Mouse (Mus musculus): ENCODE results near the gene Slit3.

Gene Slit3

DNA sequence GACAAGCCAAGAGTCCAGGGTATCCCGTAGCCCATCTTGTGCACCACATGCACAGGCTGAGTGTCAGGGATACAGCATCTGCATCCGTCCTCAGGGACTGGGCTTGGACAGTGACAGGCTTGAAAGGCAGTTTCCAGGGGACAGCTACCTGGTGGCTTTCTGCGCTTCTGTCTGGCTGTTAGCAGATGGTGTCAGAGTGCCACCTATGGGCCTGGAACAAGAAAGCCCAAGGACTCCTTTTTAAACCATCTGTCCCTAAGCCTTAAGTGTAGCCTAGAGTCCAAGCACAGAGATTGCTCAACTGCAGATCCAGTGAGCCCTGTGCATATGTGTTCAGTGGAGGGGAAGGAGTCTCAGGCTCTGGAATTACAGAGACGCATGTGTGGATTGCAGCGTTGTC is 544.0 kb downstream of the Slit3 start:
- in situ Hi-C loops (cut with MboI, MseI) = loop anchor here (5.0 to 10.0 kb wide), 3 partner anchors 213 to 540 kb away; partner anchors contain the start of gene Slit3 (in 1 of the 2)

DNA sequence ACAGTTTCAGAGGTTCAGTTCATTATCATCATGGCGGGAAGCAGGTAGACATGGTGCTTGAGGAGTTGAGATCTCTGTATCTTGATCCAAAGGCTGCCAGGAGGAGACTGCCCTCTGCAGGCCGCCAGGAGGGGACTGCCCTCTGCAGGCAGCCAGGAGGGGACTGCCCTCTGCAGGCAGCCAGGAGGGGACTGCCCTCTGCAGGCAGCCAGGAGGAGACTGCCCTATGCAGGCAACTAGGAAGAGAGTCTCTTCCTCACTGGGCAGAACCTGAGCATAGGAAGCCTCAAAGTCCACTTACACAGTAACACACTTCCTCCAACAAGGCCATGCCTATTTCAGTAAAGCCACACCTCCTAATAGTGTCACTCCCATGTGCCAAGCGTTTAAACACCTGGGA is 546.4 kb downstream of the Slit3 start:
- in situ Hi-C loops (cut with MboI, MseI) = loop anchor here (5.0 to 10.0 kb wide), 3 partner anchors 215 to 543 kb away; partner anchors contain the start of gene Slit3 (in 1 of the 2)

DNA sequence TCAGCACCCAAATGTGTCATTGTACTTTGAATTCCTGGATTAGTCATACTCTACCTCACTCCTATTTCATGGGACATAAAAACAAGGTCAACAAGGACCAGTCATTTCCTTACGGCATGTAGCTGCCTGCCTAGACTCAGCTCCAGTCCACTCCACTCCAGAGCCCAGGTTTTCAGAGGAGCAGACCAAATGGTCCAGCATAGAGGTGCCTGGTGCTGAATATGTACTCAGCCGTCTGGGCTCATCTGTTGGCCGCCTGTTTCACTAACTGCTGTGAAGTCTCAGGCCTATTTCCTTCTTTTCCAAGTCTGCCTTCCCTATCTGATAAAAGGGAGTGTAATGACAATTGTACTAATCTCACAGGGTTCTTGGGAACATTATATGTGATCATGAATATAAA is 547.1 kb downstream of the Slit3 start:
- in situ Hi-C loops (cut with MboI, MseI) = loop anchor here (5.0 to 10.0 kb wide), 3 partner anchors 216 to 543 kb away; partner anchors contain the start of gene Slit3 (in 1 of the 2)

- in situ Hi-C loops (cut with MboI, MseI) = loop anchor here (5.0 to 10.0 kb wide), 3 partner anchors 216 to 544 kb away; partner anchors contain the start of gene Slit3 (in 1 of the 2)
Observed at GRCm38 (mm10) chr11:35668750-35669149, 547.7 kb downstream of the Slit3 start.

GRCm38 (mm10) chr11:35669536-35669935 is 548.5 kb downstream of the Slit3 start:
- in situ Hi-C loops (cut with MboI, MseI) = loop anchor here (5.0 to 10.0 kb wide), 3 partner anchors 217 to 545 kb away; partner anchors contain the start of gene Slit3 (in 1 of the 2)

DNA sequence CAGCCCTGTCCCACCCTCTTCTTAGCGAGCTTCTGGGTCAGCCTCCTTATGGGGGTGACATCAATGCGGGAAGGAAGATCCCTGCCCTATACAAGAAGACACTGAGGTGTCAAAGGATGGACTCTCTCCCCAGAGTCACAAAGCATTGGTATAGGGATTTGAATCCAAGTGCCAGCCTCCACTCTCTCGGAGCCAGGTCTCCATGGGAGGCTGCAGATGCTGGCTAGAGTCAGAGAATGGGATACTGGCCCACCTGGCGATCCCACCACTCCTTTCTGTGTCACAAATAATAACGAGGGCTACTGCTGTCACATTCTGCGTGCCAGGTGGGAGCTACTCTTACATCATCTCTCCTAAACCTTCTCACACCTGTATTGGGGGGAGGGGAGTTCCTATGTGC is 549.2 kb downstream of the Slit3 start:
- in situ Hi-C loops (cut with MboI, MseI) = no loop called here

GRCm38 (mm10) chr11:35670746-35671145 is 549.7 kb downstream of the Slit3 start:
- in situ Hi-C loops (cut with MboI, MseI) = no loop called here

DNA sequence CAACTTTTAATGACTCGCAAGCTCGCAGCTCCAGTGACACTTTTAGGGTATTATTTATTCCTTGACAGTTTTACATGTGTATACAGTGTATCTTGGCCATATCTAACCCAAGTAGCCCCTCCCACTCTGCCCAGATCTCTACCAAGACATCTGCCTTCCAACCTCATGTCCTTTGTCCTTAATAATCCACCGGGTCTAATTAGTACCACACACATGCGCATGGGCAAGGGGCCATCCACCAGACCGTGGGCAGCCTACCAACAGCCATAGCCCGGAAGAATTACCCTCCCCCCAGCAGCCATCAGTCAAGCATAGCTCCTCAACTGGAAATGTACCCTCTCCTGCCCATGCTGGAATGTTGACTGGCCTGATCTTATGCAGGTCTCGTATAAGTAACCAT is 552.0 kb downstream of the Slit3 start:
- in situ Hi-C loops (cut with MboI, MseI) = no loop called here

- in situ Hi-C loops (cut with MboI, MseI) = no loop called here
Observed at GRCm38 (mm10) chr11:35674242-35674641, 553.2 kb downstream of the Slit3 start.

GRCm38 (mm10) chr11:35676744-35677143 is 555.7 kb downstream of the Slit3 start:
- in situ Hi-C loops (cut with MboI, MseI) = loop anchor here in 1 of 2 experiments (25.0 kb wide), 1 partner anchor 539 kb away; no protein-coding TSS in a partner anchor

DNA sequence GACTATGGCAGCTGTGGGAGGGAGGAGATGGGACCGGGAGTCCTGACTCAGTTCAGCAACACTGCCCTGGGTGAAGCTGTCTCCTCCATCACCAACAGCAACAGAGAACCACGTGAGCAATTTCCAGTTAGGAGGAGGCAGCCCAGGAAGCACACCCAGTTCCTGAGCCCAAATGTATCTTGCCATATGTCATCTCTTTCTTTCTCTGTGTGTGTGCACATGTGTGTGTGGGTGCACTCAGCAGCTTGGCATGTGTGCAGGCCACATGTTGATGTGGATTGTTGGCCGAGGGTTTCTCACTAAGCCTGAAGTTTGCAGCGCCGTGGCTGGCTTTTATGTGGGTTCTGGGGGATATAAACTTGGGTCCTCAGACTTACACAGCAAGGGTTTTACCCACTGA is 559.0 kb downstream of the Slit3 start:
- in situ Hi-C loops (cut with MboI, MseI) = loop anchor here in 1 of 2 experiments (25.0 kb wide), 1 partner anchor 543 kb away; no protein-coding TSS in a partner anchor

GRCm38 (mm10) chr11:35687316-35687715 is 566.3 kb downstream of the Slit3 start:
- in situ Hi-C loops (cut with MboI, MseI) = loop anchor here in 1 of 2 experiments (25.0 kb wide), 1 partner anchor 550 kb away; no protein-coding TSS in a partner anchor

GRCm38 (mm10) chr11:35690515-35691281 is 569.7 kb downstream of the Slit3 start:
- in situ Hi-C loops (cut with MboI, MseI) = loop anchor here (5.0 to 25.0 kb wide), 4 partner anchors 164 to 853 kb away; no protein-coding TSS in a partner anchor

DNA sequence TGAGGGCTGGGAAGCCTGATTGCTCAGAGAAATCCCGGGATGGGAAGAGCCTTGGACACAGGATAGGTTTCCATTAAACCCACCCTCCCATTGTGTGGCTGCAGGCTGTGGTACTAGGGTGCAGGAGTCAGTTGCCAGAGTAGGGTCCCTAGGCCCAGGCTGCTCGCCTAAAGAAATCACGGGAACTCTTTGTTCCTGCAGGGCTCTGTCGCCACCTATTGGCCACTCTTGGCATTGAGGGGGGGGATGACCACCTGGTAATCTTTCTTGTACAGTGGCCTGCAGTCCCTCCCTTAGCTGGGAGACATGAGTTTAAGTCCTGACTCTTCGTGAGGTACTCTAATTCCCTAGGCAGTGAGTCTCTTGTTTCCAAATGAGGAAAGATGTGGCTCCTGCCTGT is 572.1 kb downstream of the Slit3 start:
- in situ Hi-C loops (cut with MboI, MseI) = loop anchor here (5.0 to 25.0 kb wide), 4 partner anchors 162 to 856 kb away; no protein-coding TSS in a partner anchor

DNA sequence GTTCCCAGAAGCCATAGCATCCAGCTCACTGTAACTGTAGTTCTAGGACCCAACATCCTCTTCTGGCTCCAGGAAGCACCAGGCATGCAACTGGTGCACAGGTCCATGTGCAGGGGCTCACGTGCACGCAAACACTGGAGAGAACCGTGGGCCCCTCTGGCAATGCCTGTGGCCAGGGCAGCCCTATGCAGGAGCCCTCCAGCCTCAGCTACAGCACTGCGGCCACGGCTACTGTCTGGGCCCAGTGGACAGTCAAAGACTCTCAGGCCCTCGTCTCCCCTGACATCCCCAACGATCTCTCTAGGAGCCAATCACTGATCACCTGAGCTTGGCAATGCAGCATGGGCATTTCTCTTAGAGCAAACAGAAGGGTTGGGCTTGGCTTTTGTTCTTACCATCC is 572.6 kb downstream of the Slit3 start:
- in situ Hi-C loops (cut with MboI, MseI) = loop anchor here (5.0 to 25.0 kb wide), 4 partner anchors 161 to 856 kb away; no protein-coding TSS in a partner anchor

GRCm38 (mm10) chr11:35697476-35697875 is 576.5 kb downstream of the Slit3 start:
- in situ Hi-C loops (cut with MboI, MseI) = loop anchor here (10.0 to 25.0 kb wide), 2 partner anchors 157 to 560 kb away; no protein-coding TSS in a partner anchor

- in situ Hi-C loops (cut with MboI, MseI) = loop anchor here (10.0 to 25.0 kb wide), 2 partner anchors 156 to 562 kb away; no protein-coding TSS in a partner anchor
Observed at GRCm38 (mm10) chr11:35698901-35699300, 577.9 kb downstream of the Slit3 start.

GRCm38 (mm10) chr11:35703471-35703870 is 582.4 kb downstream of the Slit3 start:
- in situ Hi-C loops (cut with MboI, MseI) = no loop called here

DNA sequence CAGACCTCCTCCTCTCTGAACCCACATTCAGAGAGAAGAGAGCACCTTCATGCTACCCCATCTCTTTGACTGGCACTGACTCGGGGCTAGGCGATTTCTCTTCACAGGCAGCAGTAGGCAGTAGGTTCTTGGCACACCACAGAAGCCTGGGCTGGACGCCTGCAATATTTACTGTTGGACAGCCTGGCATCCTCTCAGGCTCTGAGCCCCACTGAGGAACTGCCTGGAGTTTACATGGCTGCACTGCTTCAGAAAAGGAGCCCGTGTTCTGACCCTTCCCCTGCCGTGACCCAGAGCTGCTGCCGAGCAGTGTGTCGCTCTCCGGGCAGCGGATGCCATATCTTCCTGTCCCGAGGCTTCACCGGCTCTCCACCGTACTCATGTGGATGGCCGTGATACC is 583.4 kb downstream of the Slit3 start:
- in situ Hi-C loops (cut with MboI, MseI) = no loop called here

DNA sequence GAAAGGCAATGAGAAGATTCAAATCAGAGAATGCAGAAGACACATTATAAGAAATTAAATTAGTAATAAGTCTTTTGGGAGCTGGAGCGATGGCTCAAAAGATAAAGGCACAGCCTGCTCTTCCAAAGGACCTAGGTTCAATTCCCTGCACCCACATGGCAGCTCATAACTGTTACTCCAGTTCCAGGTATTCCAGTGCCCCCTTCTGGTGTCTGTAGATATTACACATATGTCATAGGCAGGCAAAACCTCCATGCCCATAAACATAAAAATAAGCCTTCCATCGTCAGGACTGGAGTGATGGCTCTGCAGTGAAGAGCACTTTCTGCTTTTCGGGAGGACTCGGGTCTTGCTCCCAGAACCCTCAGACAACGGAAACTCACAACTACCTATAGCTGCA is 583.9 kb downstream of the Slit3 start:
- in situ Hi-C loops (cut with MboI, MseI) = no loop called here

DNA sequence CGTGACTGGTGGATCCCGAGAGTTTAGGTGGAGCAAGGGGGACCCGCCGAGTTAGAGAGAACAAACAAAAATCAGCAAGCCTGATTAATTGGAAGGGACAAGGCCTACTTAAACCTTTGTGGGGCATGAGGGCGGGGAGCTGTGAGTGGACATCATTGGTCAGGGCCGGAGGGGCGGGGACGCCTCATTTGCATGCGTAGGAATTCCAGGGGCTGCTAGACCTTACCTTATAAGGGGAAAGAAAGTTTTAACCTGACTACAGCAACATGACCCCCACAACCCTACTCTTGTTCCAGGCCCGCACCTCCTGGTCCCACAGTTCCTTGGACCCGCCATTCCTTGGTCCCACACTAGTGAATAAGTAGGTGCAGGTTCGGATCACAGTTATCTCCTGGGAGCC is 586.4 kb downstream of the Slit3 start:
- in situ Hi-C loops (cut with MboI, MseI) = no loop called here

DNA sequence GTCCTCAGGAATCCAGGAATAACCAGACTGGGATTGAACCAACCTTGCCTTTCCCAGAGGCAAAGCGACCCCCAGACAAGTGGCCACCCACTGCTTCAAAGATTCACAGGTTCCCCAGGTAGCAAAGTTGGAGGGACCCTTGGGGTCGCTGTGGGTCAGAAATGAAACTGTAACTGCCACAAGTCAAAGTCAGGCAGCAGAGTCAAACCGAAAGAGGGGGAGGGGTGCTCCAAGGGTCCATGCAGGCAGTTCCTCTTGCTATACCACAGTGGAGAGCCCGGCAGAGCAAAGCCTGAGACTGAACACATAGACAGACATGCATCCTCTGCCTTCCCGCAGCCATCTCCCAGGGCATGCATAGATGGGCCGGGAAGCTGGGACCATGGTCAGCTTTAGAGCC is 590.3 kb downstream of the Slit3 start:
- in situ Hi-C loops (cut with MboI, MseI) = no loop called here
